Mouse (Mus musculus) regulatory T cell (primary cell): ENCODE results near the gene Bmper.

Source experiments
- in situ Hi-C: fragments of 300-600 bp; cut with MboI, MseI; formaldehyde crosslinking; loops from one replicate; pipeline ENCODE4 v1.15.1; 2025; ENCODE audit warnings: high pct_unique_total_duplicates

The Bmper gene

GRCm38 (mm10) chr9:23222841-23223548 is at the start of gene Bmper:
Gene Bmper, plus strand, starts transcription at chr9:23223076.
- in situ Hi-C loops = no loop called here

DNA sequence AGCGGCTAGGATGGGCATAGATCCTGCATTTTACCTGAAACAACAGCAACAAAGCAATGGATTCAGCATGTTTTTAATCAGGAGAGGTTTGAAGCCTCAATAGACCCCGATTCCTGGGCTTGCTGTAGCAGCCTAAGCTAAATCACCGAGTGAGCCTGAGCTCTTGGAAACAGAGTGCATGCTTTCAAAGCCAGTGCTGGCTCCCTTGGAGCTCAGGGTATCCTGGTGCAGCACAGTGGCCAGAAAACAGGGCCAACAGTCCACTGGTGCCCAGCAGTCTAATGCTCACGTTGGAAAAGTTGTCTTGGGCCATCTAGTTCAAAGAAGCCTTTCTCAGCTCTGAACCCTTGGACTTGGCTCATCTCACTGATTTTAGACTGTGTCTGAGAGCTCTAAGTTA is 45.4 kb upstream of the Bmper start:
- in situ Hi-C loops = no loop called here

DNA sequence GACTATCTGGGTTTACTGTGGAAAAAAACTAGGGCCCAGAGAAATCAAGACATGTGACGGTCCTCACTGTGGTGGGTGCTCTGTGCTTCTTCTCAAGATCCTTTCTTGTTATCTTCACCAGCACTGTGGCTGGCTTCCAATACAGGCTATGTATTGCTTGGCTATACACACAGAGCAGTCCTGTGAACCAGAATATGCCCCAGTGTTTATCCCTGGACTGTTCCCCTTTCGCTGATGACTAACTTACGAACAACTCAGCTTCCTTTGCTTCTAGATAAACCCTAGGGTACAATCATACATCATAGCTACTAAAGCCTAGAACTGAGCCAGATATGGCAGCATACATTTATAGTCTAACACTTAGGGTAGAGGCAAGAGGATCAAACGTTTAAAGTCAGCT is 35.7 kb upstream of the Bmper start:
- in situ Hi-C loops = no loop called here

DNA sequence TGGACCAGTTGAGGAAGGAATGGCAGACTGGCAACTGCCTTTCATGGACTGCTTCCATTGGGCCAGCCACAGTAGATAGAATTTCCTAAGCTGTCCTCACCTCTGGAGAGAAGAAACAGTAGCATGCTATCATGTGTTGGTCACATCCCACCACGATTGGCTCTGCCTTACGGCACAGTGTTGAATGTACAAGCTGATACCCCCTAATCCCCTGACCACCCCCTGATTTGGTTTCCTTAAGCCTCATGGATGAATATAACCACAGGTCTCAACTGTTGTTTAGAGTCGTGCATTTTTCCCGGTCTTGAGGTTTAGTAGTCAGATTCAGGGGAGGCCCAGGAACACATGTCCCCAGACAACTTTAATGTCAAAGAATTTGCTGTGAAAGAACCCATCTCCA is 34.7 kb upstream of the Bmper start:
- in situ Hi-C loops = no loop called here

- in situ Hi-C loops = no loop called here
Measured at GRCm38 (mm10) chr9:23190950-23191349, 31.9 kb upstream of the Bmper start.

DNA sequence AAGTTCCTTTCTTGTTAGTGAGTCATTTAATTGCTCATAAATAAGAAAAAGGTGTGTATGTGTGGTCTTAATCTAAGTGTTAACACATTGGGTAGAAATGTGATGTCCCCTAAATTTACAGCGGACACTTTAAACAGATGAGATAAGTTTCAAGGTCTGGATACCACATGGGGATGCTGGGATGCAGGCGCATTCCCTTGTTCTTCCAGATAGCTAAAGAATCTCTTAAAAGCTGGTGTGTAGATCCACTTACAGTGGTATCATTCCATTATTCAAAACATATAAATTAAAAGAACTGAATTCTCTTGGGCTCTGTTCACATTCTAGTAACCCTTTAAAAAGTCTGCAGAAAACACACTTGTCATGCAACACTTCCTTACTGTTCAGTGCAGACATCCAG is 31.4 kb upstream of the Bmper start:
- in situ Hi-C loops = no loop called here

- in situ Hi-C loops = no loop called here
Measured at GRCm38 (mm10) chr9:23192567-23193331, 30.1 kb upstream of the Bmper start.

DNA sequence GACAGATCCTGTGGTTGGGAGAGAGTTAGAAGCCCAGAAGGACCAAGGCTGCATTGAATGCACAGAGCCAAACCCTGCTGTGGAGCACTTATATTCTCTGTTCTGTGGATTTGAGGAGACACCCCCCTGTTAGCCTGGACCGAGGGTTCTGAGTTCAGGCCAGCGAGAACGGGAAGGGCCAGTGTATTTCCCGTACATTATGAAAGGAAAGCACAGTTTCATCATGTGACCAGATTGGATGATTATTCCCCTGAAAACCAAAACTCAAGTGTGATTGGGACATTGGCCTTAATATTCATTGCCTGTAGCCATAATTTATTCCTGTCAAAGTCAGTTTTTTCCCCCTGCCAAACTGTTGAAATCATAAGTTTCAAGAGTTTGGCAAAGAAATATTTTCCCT is 23.9 kb upstream of the Bmper start:
- in situ Hi-C loops = no loop called here

DNA sequence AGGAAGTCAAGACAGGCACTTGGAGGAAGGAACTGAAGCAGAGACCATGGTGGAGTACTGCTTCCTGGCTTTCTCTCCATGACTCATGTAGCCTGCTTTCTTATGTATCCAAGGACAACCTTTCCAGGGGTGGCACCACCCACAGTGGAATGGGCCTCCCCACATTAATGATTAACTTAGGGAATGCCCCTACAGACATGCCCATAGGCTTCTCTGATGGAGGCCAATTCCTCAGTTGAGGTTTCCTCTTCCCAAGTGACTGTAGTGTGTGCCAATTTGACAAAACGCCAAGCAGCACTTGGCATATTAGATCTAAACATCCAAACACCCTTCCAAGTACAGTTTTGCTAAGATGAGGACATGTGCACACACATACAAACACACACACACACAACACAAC is 23.0 kb upstream of the Bmper start:
- in situ Hi-C loops = no loop called here

DNA sequence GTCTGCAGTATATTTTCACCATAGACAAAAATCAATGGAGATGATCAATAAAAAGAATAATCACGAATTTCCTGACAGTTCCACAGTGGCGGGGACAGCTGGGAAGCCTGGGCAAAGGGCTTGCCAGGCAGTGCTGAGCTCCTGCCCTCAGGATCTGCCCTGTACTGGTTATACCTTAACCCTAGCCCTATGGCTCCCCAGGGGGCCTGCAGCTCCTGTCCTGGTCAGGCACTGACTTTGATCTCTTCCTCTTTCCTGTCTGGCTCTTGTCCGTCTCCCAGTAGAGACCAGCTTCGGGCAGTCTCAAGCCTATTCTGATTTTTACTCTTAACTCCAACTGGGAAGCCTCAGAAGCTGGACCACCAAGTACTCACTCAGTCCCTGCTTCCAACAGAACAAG is 22.0 kb upstream of the Bmper start:
- in situ Hi-C loops = no loop called here

DNA sequence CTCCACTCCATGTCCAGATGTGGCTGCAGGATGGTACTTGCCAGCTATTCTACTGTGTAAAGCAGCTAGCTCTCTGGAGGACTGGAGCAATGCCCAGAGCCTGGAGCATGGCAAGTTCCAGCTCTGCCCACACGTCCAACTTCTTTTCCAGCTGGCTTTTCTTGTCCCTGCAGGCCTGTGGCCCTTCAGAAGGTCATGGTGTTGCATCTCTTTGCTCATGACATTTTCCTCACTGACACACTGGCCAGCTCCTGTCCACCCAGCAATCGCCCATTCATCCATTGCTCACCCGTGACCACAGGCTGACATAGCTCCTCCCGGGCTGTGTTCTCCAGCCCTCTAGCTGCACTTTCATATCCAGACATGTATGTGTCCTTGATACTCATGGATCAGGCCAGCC is 20.4 kb upstream of the Bmper start:
- in situ Hi-C loops = no loop called here

- in situ Hi-C loops = no loop called here
Measured at GRCm38 (mm10) chr9:23204339-23205288, 18.3 kb upstream of the Bmper start.

GRCm38 (mm10) chr9:23205304-23205703 is 17.6 kb upstream of the Bmper start:
- in situ Hi-C loops = no loop called here

GRCm38 (mm10) chr9:23205757-23206156 is 17.1 kb upstream of the Bmper start:
- in situ Hi-C loops = no loop called here

- in situ Hi-C loops = no loop called here
Measured at GRCm38 (mm10) chr9:23206181-23206580, 16.7 kb upstream of the Bmper start.

GRCm38 (mm10) chr9:23212303-23212702 is 10.6 kb upstream of the Bmper start:
- in situ Hi-C loops = loop anchor here (5.0 to 10.0 kb wide), 2 partner anchors 180 to 658 kb away; no protein-coding TSS in a partner anchor

- in situ Hi-C loops = loop anchor here (10.0 kb wide), 1 partner anchor 665 kb away; no protein-coding TSS in a partner anchor
Measured at GRCm38 (mm10) chr9:23219754-23220153, 3.1 kb upstream of the Bmper start.

DNA sequence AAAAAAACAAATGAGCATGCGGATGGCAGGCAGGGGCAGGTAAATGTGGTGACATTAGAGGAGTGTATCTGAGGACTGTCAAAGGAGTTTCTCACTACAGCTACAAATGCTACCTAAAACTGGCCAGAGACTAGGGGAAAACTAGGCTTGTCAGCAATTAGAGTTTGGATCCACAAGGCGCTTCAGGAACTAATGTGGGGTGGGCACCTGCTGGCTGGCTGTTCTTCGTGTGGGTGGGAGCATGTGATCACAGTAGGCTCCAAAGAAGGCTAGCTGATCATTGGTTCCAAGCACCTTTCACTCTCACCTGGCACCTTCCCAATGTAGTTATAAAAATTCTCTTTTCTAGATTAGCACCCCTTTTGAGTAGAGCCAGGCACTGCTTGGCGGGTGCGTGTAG is 900 bp upstream of the Bmper start:
- in situ Hi-C loops = no loop called here

DNA sequence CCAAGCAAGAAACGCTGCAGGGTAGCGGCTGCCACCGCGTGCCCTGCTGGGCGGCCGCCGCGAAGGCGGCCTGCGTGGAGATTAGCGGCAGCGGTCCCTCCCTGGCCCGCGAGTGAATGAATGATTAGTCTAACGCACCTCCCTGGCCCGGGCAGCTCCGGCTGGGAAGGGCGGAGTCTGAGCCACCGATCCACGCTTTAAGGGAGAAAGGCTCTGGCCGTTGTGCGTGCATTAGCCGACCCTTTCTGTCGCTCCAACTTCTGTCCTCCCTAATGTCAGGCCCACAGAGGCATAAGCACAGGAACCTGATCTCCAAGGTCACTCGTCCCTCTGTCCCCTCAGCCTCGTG is 410 bp upstream of the Bmper start:
- in situ Hi-C loops = no loop called here

DNA sequence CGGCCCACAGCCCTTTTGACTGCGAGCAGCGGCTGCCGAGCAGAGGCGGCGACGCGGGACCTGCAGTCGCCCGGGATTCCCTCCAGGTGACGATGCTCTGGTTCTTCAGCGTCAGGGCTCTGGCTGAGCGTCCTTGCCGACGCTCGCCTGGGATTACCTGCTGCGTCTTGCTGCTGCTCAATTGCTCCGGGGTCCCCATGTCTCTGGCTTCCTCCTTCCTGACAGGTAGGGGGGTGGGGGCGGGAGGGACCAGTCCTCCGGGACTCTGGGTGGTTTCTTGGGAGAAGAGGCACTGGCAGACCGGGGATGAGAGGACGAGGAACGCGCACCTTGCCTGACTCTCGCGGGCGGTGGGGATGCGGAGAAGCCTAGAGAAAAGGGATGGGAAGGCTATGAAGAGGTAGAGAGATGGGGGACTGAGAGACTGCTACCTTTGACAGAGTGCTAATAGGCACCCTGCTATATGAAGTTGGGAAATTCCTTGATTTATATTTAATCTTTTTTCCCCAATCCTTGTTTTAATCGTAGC is 737 bp downstream of the Bmper start:
- in situ Hi-C loops = no loop called here

- in situ Hi-C loops = no loop called here
Measured at GRCm38 (mm10) chr9:23233464-23234121, 10.7 kb downstream of the Bmper start.
